Mouse (Mus musculus): ENCODE measurements around the gene Vmn1r25. TPM values are rescaled to one million over a fixed set of nuclear protein-coding genes. Genes with fewer than 3 reads are reported as not detected.
"Not testable (repeated sequence)": the region's sequence is repeated elsewhere in the genome, so short reads cannot be mapped to it uniquely, and the experiment has no call there.

Vmn1r25 gene
- not detected in 2 replicates for polyA plus RNA-seq (2015; fragmentation: Nextera tagmentation; extraction: Ambion mirVana)

DNA sequence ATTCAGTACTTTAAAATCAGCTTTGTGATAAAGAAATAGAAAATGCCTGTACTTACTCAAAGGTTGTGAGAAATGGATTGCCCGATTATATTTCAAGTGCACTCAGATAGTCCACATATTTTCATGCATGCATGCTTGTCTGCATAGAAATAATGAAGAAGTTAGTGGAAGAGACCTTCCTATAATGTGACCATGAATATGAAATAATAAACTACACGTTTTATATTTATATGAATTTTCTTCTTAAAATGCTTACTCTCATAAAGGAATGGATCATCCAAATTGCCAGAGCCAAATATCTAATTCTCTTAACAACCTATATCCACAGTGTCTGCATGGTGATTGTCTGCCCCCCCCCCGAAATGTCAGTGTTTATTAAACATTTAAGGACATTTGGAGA lies at the start of gene Vmn1r25:
Gene Vmn1r25, minus strand, starts transcription at position 101 of the 400 bp plus-strand sequence.
- no peaks in the 10 kb centered on the region for H3K9me3 ChIP-seq (ENCODE audit: control insufficient read depth, low read length)
- WGBS, result 53% methylated on average over 3 of the region's 3 CpGs
- H3K4me1 ChIP-seq (replicated peaks; ENCODE audit: control insufficient read depth, insufficient read depth, low read length), result no peaks in the 10 kb centered on the region
- H3K9ac ChIP-seq (ENCODE audit: low read length), result no peak within 1 kb of the TSS
- no peaks in the 10 kb centered on the region for H3K27me3 ChIP-seq (ENCODE audit: control insufficient read depth, insufficient read depth, low read depth, low read length)
- ATAC-seq (ENCODE audit: low read depth), result no peak
- no peak within 1 kb of the TSS for H3K27ac ChIP-seq (ENCODE audit: low read length)
- H3K36me3 ChIP-seq (ENCODE audit: control insufficient read depth, insufficient read depth, low read length), result no peaks in the 10 kb centered on the region
- no peak within 1 kb of the TSS for H3K4me2 ChIP-seq (ENCODE audit: low read depth, low read length)
- no peak within 1 kb of the TSS for H3K4me3 ChIP-seq (ENCODE audit: low read length)

DNA sequence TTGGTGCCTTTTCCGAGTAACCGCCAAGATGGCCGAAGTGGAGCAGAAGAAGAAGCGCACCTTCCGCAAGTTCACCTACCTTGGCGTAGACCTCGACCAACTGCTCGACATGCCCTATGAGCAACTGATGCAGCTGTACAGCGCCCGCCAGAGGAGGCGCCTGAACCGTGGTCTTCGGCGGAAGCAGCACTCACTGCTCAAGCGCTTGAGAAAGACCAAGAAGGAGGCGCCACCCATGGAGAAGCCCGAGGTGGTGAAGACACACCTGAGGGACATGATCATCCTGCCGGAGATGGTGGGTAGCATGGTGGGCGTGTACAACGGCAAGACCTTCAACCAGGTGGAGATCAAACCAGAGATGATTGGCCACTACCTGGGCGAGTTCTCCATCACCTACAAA lies 36.9 kb upstream of the Vmn1r25 start:
- not testable (repeated sequence) for H3K4me2 ChIP-seq (ENCODE audit: low read depth, low read length); H3K27me3 ChIP-seq (ENCODE audit: control insufficient read depth, insufficient read depth, low read depth, low read length); H3K4me1 ChIP-seq (replicated peaks; ENCODE audit: control insufficient read depth, insufficient read depth, low read length); H3K27ac ChIP-seq (ENCODE audit: low read length); H3K36me3 ChIP-seq (ENCODE audit: control insufficient read depth, insufficient read depth, low read length); H3K4me3 ChIP-seq (ENCODE audit: low read length); H3K9me3 ChIP-seq (ENCODE audit: control insufficient read depth, low read length); ATAC-seq (ENCODE audit: low read depth); H3K9ac ChIP-seq (ENCODE audit: low read length)
- 90% methylated on average over 21 of the region's 21 CpGs for WGBS

GRCm38 (mm10) chr6:58015059-58015458 lies 34.4 kb upstream of the Vmn1r25 start, which contains the start of gene Vmn1r26:
Vmn1r26 (minus strand) TSS chr6:58015159.
- Histone ChIP-seq H3K4me1 (replicated peaks; ENCODE audit: control insufficient read depth, insufficient read depth, low read length) (no peaks in the 10 kb centered on the region), H3K36me3 (ENCODE audit: control insufficient read depth, insufficient read depth, low read length) (no peaks in the 10 kb centered on the region), H3K4me3 (ENCODE audit: low read length) (no peak within 1 kb of the TSS), H3K9me3 (ENCODE audit: control insufficient read depth, low read length) (no peaks in the 10 kb centered on the region), H3K9ac (ENCODE audit: low read length) (no peak within 1 kb of the TSS), H3K27ac (ENCODE audit: low read length) (no peak within 1 kb of the TSS), H3K27me3 (ENCODE audit: control insufficient read depth, insufficient read depth, low read depth, low read length) (no peaks in the 10 kb centered on the region), H3K4me2 (ENCODE audit: low read depth, low read length) (no peak within 1 kb of the TSS)
- ATAC-seq (ENCODE audit: low read depth), result no peak
- WGBS, result 88% methylated on average over 1 of the region's 1 CpGs

DNA sequence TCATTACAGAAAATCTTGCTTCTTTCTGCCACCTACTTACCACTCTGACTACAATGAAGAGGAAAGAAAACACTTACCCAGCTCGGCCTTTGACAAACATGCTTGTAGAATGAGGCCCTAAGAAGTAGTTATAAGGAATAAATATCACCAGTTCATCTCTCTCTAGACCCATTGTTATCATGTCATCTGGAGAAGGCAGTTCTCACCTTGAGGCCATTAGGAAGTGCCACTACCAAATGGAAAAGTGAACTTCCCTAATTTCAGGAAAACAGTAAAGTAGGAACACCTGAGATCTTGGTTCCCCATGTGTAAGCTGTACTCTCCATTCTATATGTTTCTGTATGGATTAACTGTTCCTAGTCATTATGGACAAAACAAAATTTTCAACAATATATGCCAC lies 19.2 kb downstream of the Vmn1r25 start, which contains the start of gene Vmn1r24:
Gene Vmn1r24, minus strand, starts transcription at position 101 of the 400 bp plus-strand sequence.
- H3K27me3 ChIP-seq (ENCODE audit: control insufficient read depth, insufficient read depth, low read depth, low read length); H3K27ac ChIP-seq (ENCODE audit: low read length); H3K9me3 ChIP-seq (ENCODE audit: control insufficient read depth, low read length); H3K36me3 ChIP-seq (ENCODE audit: control insufficient read depth, insufficient read depth, low read length); H3K4me1 ChIP-seq (replicated peaks; ENCODE audit: control insufficient read depth, insufficient read depth, low read length); H3K4me3 ChIP-seq (ENCODE audit: low read length); H3K9ac ChIP-seq (ENCODE audit: low read length); ATAC-seq (ENCODE audit: low read depth); H3K4me2 ChIP-seq (ENCODE audit: low read depth, low read length): not testable (repeated sequence)
- WGBS, result 46% methylated on average over 1 of the region's 1 CpGs

Other genes with a start within 250 kb of the Vmn1r25 start
- gene Vopp1, start 155.7 kb downstream of the Vmn1r25 start, polyA plus RNA-seq (2015; fragmentation: Nextera tagmentation; extraction: Ambion mirVana), result 28.5 and 28.9 TPM in 2 replicates
- gene Vmn1r21, start 130.5 kb downstream of the Vmn1r25 start, polyA plus RNA-seq (2015; fragmentation: Nextera tagmentation; extraction: Ambion mirVana), result not detected in 2 replicates
- gene Vmn1r22, start 72.8 kb downstream of the Vmn1r25 start, polyA plus RNA-seq (2015; fragmentation: Nextera tagmentation; extraction: Ambion mirVana), result not detected in 2 replicates
- not detected in 2 replicates for gene Vmn1r23, start 54.0 kb downstream of the Vmn1r25 start, polyA plus RNA-seq (2015; fragmentation: Nextera tagmentation; extraction: Ambion mirVana)
- not detected in 2 replicates for gene Vmn1r24, start 19.3 kb downstream of the Vmn1r25 start, polyA plus RNA-seq (2015; fragmentation: Nextera tagmentation; extraction: Ambion mirVana)
- gene Vmn1r26, start 34.3 kb upstream of the Vmn1r25 start, polyA plus RNA-seq (2015; fragmentation: Nextera tagmentation; extraction: Ambion mirVana), result not detected in 2 replicates
- gene Vmn1r27, start 238.0 kb upstream of the Vmn1r25 start, polyA plus RNA-seq (2015; fragmentation: Nextera tagmentation; extraction: Ambion mirVana), result not detected in 2 replicates

Data from lung, embryonic 16.5 days (tissue).